Mouse (Mus musculus) lung, postnatal 0 days (tissue): Measurements from ENCODE around the gene Trim2.

Source experiments
- CTCF ChIP-seq: IDR thresholded peaks from 2 replicates; pipeline ENCODE4 v1.5.1; 2016; ENCODE audit warnings: antibody characterized with exemption, mild to moderate bottlenecking
- EP300 ChIP-seq: IDR thresholded peaks from 2 replicates; pipeline ENCODE4 v1.6.1; 2016; ENCODE audit warnings: antibody characterized with exemption, mild to moderate bottlenecking, control low read depth

DNA sequence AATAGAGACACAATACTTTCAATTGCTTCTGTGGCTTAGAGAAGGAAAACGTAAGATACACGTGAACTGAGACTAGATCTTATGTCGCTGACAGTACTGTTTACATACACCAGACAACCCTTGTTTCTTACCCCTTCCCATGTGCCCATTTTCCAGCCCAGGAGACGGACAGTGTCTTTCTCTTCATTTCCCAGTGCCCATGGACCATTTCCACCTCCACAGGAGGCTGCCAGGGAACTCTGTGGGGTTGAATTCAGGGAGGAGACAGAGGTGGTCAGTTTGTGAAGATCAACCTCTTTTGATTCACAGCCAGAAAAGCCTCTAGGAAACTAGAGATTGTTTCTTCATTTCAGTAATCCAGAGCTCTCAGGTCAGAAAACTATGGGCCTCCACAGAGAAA is 5.0 kb downstream of the Trim2 start:
- no peak for TF ChIP-seq CTCF
- TF ChIP-seq EP300: no peak
